Mouse (Mus musculus): ENCODE data around the gene Slamf7. TPM values are rescaled to one million over a fixed set of nuclear protein-coding genes. Genes with fewer than 3 reads are reported as not detected.

Gene Slamf7
- 64.7 to 74.7 TPM (median 70.7 TPM) in 4 replicates for total RNA-seq (2023)

GRCm38 (mm10) chr1:171652734-171653133 is at the start of gene Slamf7:
Slamf7 (minus strand) TSS chr1:171653035.

GRCm38 (mm10) chr1:171681531-171682299 is 28.9 kb upstream of the Slamf7 start, which contains the start of gene Cd48:
Cd48 (plus strand) TSS chr1:171682009.

GRCm38 (mm10) chr1:171607176-171607575 is 45.7 kb downstream of the Slamf7 start, which contains the start of gene Ly9:
Ly9 (minus strand) TSS chr1:171607410.

Other genes starting within 250 kb of the Slamf7 start
- 154 to 209 TPM (median 182 TPM) in 4 replicates for gene Usf1, start 241.7 kb downstream of the Slamf7 start, total RNA-seq (2023)
- 11.1 to 12.0 TPM (median 11.6 TPM) in 4 replicates for gene Tstd1, start 234.2 kb downstream of the Slamf7 start, total RNA-seq (2023)
- gene F11r, start 215.5 kb downstream of the Slamf7 start, total RNA-seq (2023), result 0.55 to 2.1 TPM (median 0.92 TPM) in 4 replicates
- gene Alyref2, start 149.6 kb downstream of the Slamf7 start, total RNA-seq (2023), result 10.0 to 11.2 TPM (median 10.6 TPM) in 4 replicates
- gene Itln1, start 117.7 kb downstream of the Slamf7 start, total RNA-seq (2023), result 0.50 to 0.89 TPM in 2 of 4 replicates, not detected in the others
- gene Cd244a, start 93.8 kb downstream of the Slamf7 start, total RNA-seq (2023), result 8.1 to 14.6 TPM (median 12.9 TPM) in 4 replicates
- gene Ly9, start 45.6 kb downstream of the Slamf7 start, total RNA-seq (2023), result 113 to 120 TPM (median 117 TPM) in 4 replicates
- gene Cd48, start 29.0 kb upstream of the Slamf7 start, total RNA-seq (2023), result 102 to 121 TPM (median 111 TPM) in 4 replicates
- 25.3 to 33.4 TPM (median 28.6 TPM) in 4 replicates for gene Slamf1, start 114.1 kb upstream of the Slamf7 start, total RNA-seq (2023)
- gene Cd84, start 186.7 kb upstream of the Slamf7 start, total RNA-seq (2023), result 88.8 to 112 TPM (median 107 TPM) in 4 replicates
- 13.1 to 15.2 TPM (median 14.8 TPM) in 4 replicates for gene Gm10521, start 242.6 kb upstream of the Slamf7 start, total RNA-seq (2023)